Mouse (Mus musculus): ENCODE results near the gene Rilpl1.

DNA sequence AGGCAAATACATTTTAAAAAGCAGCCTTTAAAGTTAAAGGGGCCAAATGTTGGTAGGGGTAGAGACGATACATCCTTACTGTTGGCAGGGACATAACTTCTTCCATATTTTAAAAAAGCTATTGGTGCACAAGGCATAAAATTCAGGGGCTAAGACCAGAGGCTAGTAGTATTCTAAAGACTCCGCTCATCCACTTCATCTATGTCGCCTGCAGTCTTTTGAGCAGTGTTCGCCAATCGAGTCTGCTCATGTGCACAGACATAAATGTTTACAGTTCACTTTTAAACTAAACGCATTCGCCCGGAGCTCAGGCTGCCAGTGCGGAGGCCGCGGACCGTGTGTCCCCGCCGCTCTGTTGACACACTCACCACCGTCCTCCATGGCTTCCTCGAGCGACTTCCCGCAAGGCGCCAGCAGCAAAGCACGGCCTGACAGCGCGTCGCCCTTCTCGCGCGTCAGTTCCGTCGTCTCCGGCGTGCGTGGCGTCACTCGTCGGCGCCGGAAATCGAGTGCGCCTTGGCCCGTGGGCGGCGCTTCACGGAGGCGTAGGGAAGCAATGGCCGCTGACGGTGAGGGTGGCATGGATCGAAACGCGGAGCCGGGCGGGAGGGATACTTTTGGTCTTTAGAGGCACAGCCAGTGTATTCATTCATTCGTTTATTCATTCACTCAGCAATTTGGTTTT lies 47.6 kb upstream of the Rilpl1 start, which contains the start of the genes Eif2b1 and Gtf2h3:
- no peak for TF ChIP-seq CTCF (IDR thresholded peaks at IDR 0.05; ENCODE audit: borderline replicate concordance, control insufficient read depth, extremely low read depth, insufficient read depth, low read length, poor library complexity)
- peak; percentile 78 for TF ChIP-seq POLR2A (IDR thresholded peaks at IDR 0.05; ENCODE audit: control insufficient read depth, extremely low read depth, insufficient read depth, low read length, poor library complexity)

All from thymus, adult 2 months (tissue).